Mouse (Mus musculus) NIH3T3 (cell line): ENCODE results near the gene Emilin2.
A peak's percentile ranks its signal among the peaks of the same experiment; 100 is the strongest.
"Not testable (repeated sequence)": the region's sequence is repeated elsewhere in the genome, so short reads cannot be mapped to it uniquely, and the experiment has no call there.

ENCODE experiments used
- DNase-seq: peaks from one replicate; pipeline ENCODE4 v3.0.0-alpha.2; 2012; ENCODE audit warnings: low read depth

Gene Emilin2

GRCm38 (mm10) chr17:71311340-71312171, at the start of gene Emilin2:
TSS of gene Emilin2 (minus strand) at chr17:71311978.
- DNase-seq: peak; percentile 88

- peak; percentile 86 for DNase-seq
Measured at GRCm38 (mm10) chr17:71355526-71355925, 43.7 kb upstream of the Emilin2 start.

GRCm38 (mm10) chr17:71354205-71354604, 42.4 kb upstream of the Emilin2 start:
- no peak for DNase-seq

GRCm38 (mm10) chr17:71348188-71348587, 36.4 kb upstream of the Emilin2 start:
- DNase-seq: no peak

- DNase-seq: no peak
Measured at GRCm38 (mm10) chr17:71342006-71342405, 30.2 kb upstream of the Emilin2 start.

- no peak for DNase-seq
Measured at GRCm38 (mm10) chr17:71338627-71339026, 26.8 kb upstream of the Emilin2 start.

GRCm38 (mm10) chr17:71337546-71337945, 25.8 kb upstream of the Emilin2 start:
- no peak for DNase-seq

- DNase-seq: no peak
Measured at GRCm38 (mm10) chr17:71336421-71336820, 24.6 kb upstream of the Emilin2 start.

- no peak for DNase-seq
Measured at GRCm38 (mm10) chr17:71332298-71332697, 20.5 kb upstream of the Emilin2 start.

- DNase-seq: not testable (repeated sequence)
Measured at GRCm38 (mm10) chr17:71320731-71321130, 9.0 kb upstream of the Emilin2 start.

GRCm38 (mm10) chr17:71319361-71319760, 7.6 kb upstream of the Emilin2 start:
- DNase-seq: peak; percentile 63

- DNase-seq: no peak
Measured at GRCm38 (mm10) chr17:71317571-71317970, 5.8 kb upstream of the Emilin2 start.

GRCm38 (mm10) chr17:71314315-71314714, 2.5 kb upstream of the Emilin2 start:
- no peak for DNase-seq

GRCm38 (mm10) chr17:71310486-71311339, 1.1 kb downstream of the Emilin2 start:
- DNase-seq: peak; percentile 73

- peak; percentile 49 for DNase-seq
Measured at GRCm38 (mm10) chr17:71309711-71310485, 1.9 kb downstream of the Emilin2 start.

GRCm38 (mm10) chr17:71309141-71309540, 2.6 kb downstream of the Emilin2 start:
- no peak for DNase-seq

- DNase-seq: no peak
Measured at GRCm38 (mm10) chr17:71308296-71308695, 3.5 kb downstream of the Emilin2 start.

GRCm38 (mm10) chr17:71307251-71307790, 4.5 kb downstream of the Emilin2 start:
- no peak for DNase-seq

- DNase-seq: no peak
Measured at GRCm38 (mm10) chr17:71306716-71307115, 5.1 kb downstream of the Emilin2 start.

GRCm38 (mm10) chr17:71306091-71306490, 5.7 kb downstream of the Emilin2 start:
- DNase-seq: no peak

- DNase-seq: no peak
Measured at GRCm38 (mm10) chr17:71303444-71303843, 8.3 kb downstream of the Emilin2 start.

- DNase-seq: no peak
Measured at GRCm38 (mm10) chr17:71301413-71301812, 10.4 kb downstream of the Emilin2 start.
